In the genomic region with DNA sequence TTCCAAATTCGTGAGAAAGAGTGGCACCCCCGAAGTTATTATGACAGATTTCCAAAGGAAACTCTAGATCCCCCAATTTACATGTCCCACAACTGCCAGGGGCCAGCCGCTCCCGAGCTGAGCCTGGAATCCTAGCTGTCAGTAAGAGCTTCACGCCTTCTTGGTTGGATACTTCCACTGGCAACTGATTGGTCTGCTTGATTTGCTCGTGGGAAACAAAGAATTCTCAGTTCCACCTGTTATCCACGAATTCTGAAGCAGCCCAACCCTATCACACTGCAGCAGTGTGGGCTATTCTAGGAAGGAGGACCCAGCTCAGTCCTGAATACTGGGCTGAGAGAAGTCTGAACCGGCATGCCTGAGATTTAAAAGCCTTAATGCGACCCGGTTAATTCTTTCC, we compare ENCODE assay signal across 15 mouse cellular contexts. TPM values are rescaled to one million over a fixed set of nuclear protein-coding genes. Genes with fewer than 3 reads are reported as not detected.
DNase-seq lines count a peak whose midpoint lies in the region; ATAC-seq and TF ChIP-seq lines count a peak whose summit lies in the region.
"Had no signal": no experiment of that assay in that cellular context is flagged by ENCODE, and none has a peak within 500 bp of the region (broad histone marks: within the 10 kb centered on the region; RNA-seq: fewer than 3 reads in every experiment).

No protein-coding gene starts in this region.

- no peaks in the 10 kb centered on the region for H3K9me3 ChIP-seq in lung, embryonic 14.5 days (ENCODE audit: low read depth, low read length)
- no peaks in the 10 kb centered on the region for H3K9me3 ChIP-seq in lung, postnatal 0 days (ENCODE audit: low read length)
- H3K9me3 ChIP-seq in hindbrain, postnatal 0 days (ENCODE audit: low read length) = no peaks in the 10 kb centered on the region
- no peaks in the 10 kb centered on the region for H3K9me3 ChIP-seq in stomach, embryonic 15.5 days
- H3K9me3 ChIP-seq: embryonic facial prominence, embryonic 15.5 days; limb, embryonic 15.5 days had no signal

- TF ChIP-seq POLR2A in thymus, adult 2 months (IDR thresholded peaks at IDR 0.05; ENCODE audit: control insufficient read depth, extremely low read depth, insufficient read depth, low read length, poor library complexity) = no peak

- peak overlapping the region; percentile 99; the same call in 1 of the 2 replicates for H3K4me2 ChIP-seq in lung, embryonic 14.5 days
- no peak overlapping the region for H3K4me2 ChIP-seq in lung, postnatal 0 days (replicated peaks; ENCODE audit: low read depth, low read length)
- peak overlapping the region; percentile 79 for H3K4me2 ChIP-seq in hindbrain, postnatal 0 days (ENCODE audit: low read depth, low read length)
- H3K4me2 ChIP-seq in stomach, embryonic 15.5 days = 0 out of 2 replicates have a peak overlapping the region, but pooled peaks have one; percentile 14

- H3K27me3 ChIP-seq in lung, embryonic 14.5 days (ENCODE audit: insufficient read depth, low read length) = peaks cover 30% of the 10 kb centered on the region
- H3K27me3 ChIP-seq in lung, postnatal 0 days (replicated peaks; ENCODE audit: insufficient read depth, low read length) = peaks cover 29% of the 10 kb centered on the region
- H3K27me3 ChIP-seq in hindbrain, postnatal 0 days (ENCODE audit: insufficient read depth, low read length) = no peaks in the 10 kb centered on the region
- H3K27me3 ChIP-seq in stomach, embryonic 15.5 days (replicated peaks) = peaks cover 33% of the 10 kb centered on the region
- peaks cover 3% of the 10 kb centered on the region; the same call in 1 of the 2 replicates for H3K27me3 ChIP-seq in thymus, adult 2 months (ENCODE audit: control insufficient read depth, insufficient read depth, low read length)

- no peak overlapping the region for H3K27ac ChIP-seq in lung, embryonic 14.5 days (ENCODE audit: low read depth)
- no peak overlapping the region for H3K27ac ChIP-seq in lung, postnatal 0 days (ENCODE audit: low read length)
- peak overlapping the region; percentile 94; the same call in 1 of the 2 replicates for H3K27ac ChIP-seq in hindbrain, postnatal 0 days
- H3K27ac ChIP-seq in stomach, embryonic 15.5 days = no peak overlapping the region
- H3K27ac ChIP-seq in thymus, adult 2 months (ENCODE audit: control insufficient read depth, insufficient read depth, low read length) = no peak overlapping the region
- H3K27ac ChIP-seq: embryonic facial prominence, embryonic 15.5 days; limb, embryonic 15.5 days; macrophage had no signal

- peak; percentile 15 for DNase-seq in embryo, embryonic 10.5 days (ENCODE audit: low spot score)
- no peak for DNase-seq in embryo, embryonic 9.5 days (ENCODE audit: extremely low spot score)
- DNase-seq in lung, embryonic 14.5 days = no peak
- DNase-seq in lung, postnatal 0 days (ENCODE audit: low spot score) = no peak
- peak; percentile 46 for DNase-seq in hindbrain, postnatal 0 days (ENCODE audit: low spot score)
- DNase-seq in thymus, adult 2 months = no peak
- DNase-seq: B cell, adult 2 months had no signal

- no peak for TF ChIP-seq CTCF in lung, embryonic 14.5 days (IDR thresholded peaks at IDR 0.05; ENCODE audit: low read depth)
- no peak for TF ChIP-seq CTCF in lung, postnatal 0 days (IDR thresholded peaks at IDR 0.05)
- no peak for TF ChIP-seq CTCF in hindbrain, postnatal 0 days (IDR thresholded peaks at IDR 0.05; ENCODE audit: low read depth)
- no peak for TF ChIP-seq CTCF in thymus, adult 2 months (IDR thresholded peaks at IDR 0.05; ENCODE audit: borderline replicate concordance, control insufficient read depth, extremely low read depth, insufficient read depth, low read length, poor library complexity)

- no peak overlapping the region for H3K4me3 ChIP-seq in lung, embryonic 14.5 days (ENCODE audit: low read depth, low read length)
- no peak overlapping the region for H3K4me3 ChIP-seq in lung, postnatal 0 days (ENCODE audit: low read depth, low read length)
- peak overlapping the region; percentile 67 for H3K4me3 ChIP-seq in hindbrain, postnatal 0 days (ENCODE audit: low read length)
- 0 out of 2 replicates have a peak overlapping the region, but pooled peaks have one; percentile 3 for H3K4me3 ChIP-seq in stomach, embryonic 15.5 days (replicated peaks)
- H3K4me3 ChIP-seq in thymus, adult 2 months (ENCODE audit: control insufficient read depth, insufficient read depth, low read length) = no peak overlapping the region

- H3K9ac ChIP-seq in lung, embryonic 14.5 days = no peak overlapping the region
- H3K9ac ChIP-seq in lung, postnatal 0 days (replicated peaks; ENCODE audit: low read depth) = no peak overlapping the region
- peak overlapping the region; percentile 93 for H3K9ac ChIP-seq in hindbrain, postnatal 0 days (replicated peaks; ENCODE audit: low read length)
- H3K9ac ChIP-seq in stomach, embryonic 15.5 days = no peak overlapping the region
- H3K9ac ChIP-seq: embryonic facial prominence, embryonic 15.5 days; limb, embryonic 15.5 days had no signal

- TF ChIP-seq EP300 in lung, postnatal 0 days (IDR thresholded peaks at IDR 0.05) = no peak

- WGBS in lung, embryonic 14.5 days = 38% methylated on average over 10 of the region's 10 CpGs
- WGBS in lung, postnatal 0 days = 35% methylated on average over 10 of the region's 10 CpGs
- 16% methylated on average over 10 of the region's 10 CpGs for WGBS in hindbrain, postnatal 0 days
- 36% methylated on average over 10 of the region's 10 CpGs for WGBS in stomach, embryonic 15.5 days
- WGBS in thymus, adult 2 months = 53% methylated on average over 10 of the region's 10 CpGs

- no peaks in the 10 kb centered on the region for H3K36me3 ChIP-seq in lung, embryonic 14.5 days (ENCODE audit: insufficient read depth)
- no peaks in the 10 kb centered on the region for H3K36me3 ChIP-seq in lung, postnatal 0 days (ENCODE audit: insufficient read depth, low read length)
- no peaks in the 10 kb centered on the region for H3K36me3 ChIP-seq in hindbrain, postnatal 0 days (ENCODE audit: insufficient read depth, low read length)
- H3K36me3 ChIP-seq in stomach, embryonic 15.5 days = no peaks in the 10 kb centered on the region
- H3K36me3 ChIP-seq in thymus, adult 2 months (ENCODE audit: control insufficient read depth, insufficient read depth, low read length) = no peaks in the 10 kb centered on the region
- H3K36me3 ChIP-seq: embryonic facial prominence, embryonic 15.5 days; limb, embryonic 15.5 days had no signal

- H3K4me1 ChIP-seq in lung, embryonic 14.5 days (ENCODE audit: insufficient read depth) = 0 out of 2 replicates have a peak, but pooled peaks cover 3% of the 10 kb centered on the region
- no peaks in the 10 kb centered on the region for H3K4me1 ChIP-seq in lung, postnatal 0 days (ENCODE audit: insufficient read depth, low read depth, low read length)
- peaks cover 25% of the 10 kb centered on the region for H3K4me1 ChIP-seq in hindbrain, postnatal 0 days (ENCODE audit: insufficient read depth, low read length)
- H3K4me1 ChIP-seq in stomach, embryonic 15.5 days = 0 out of 2 replicates have a peak, but pooled peaks cover 9% of the 10 kb centered on the region
- peaks cover 7% of the 10 kb centered on the region for H3K4me1 ChIP-seq in thymus, adult 2 months (replicated peaks; ENCODE audit: control insufficient read depth, insufficient read depth, low read length)

- ATAC-seq in lung, embryonic 14.5 days (ENCODE audit: insufficient read depth) = no peak
- no peak for ATAC-seq in lung, postnatal 0 days
- ATAC-seq in hindbrain, postnatal 0 days = no peak
- no peak for ATAC-seq in stomach, embryonic 15.5 days (ENCODE audit: insufficient read depth, low FRiP score, low read depth)
- no peak for ATAC-seq in megakaryocyte-erythroid progenitor cell, adult 5-6 weeks (replicated peaks; ENCODE audit: low FRiP score, low TSS enrichment, poor library complexity, severe bottlenecking)
- ATAC-seq: Patski had no signal

RNA-seq across cellular contexts. Expression of a gene that starts 17.1 kb away (rescaled TPM):
- not detected in 2 replicates for polyA plus RNA-seq in lung, embryonic 14.5 days (2014; fragmentation: Nextera tagmentation; extraction: Ambion mirVana)
- not detected in 2 replicates for polyA plus RNA-seq in lung, postnatal 0 days (2015; fragmentation: Nextera tagmentation; extraction: Ambion mirVana)
- total RNA-seq in hindbrain, postnatal 0 days (2014; rRNA removed) = not detected in 2 replicates
- polyA plus RNA-seq in hindbrain, postnatal 0 days (2015; fragmentation: Nextera tagmentation; extraction: Ambion mirVana) = not detected in 2 replicates
- not detected in 2 replicates for polyA plus RNA-seq in stomach, embryonic 15.5 days (2015; fragmentation: Nextera tagmentation; extraction: Ambion mirVana)
- polyA plus RNA-seq in thymus, adult 2 months (2012; rRNA removed) = not detected in 2 replicates
- total RNA-seq in megakaryocyte-erythroid progenitor cell, adult 5-6 weeks (2014; fragmentation: Nextera tagmentation) = not detected in 2 replicates
- not detected in 2 replicates for total RNA-seq in megakaryocyte-erythroid progenitor cell, adult 5-6 weeks (2017)
- total RNA-seq: granulocyte monocyte progenitor cell, adult 5-6 weeks had no signal
- polyA plus RNA-seq: embryonic facial prominence, embryonic 15.5 days; large intestine, adult 2 months; limb, embryonic 15.5 days; macrophage; Patski had no signal

RNA-seq across cellular contexts. Expression of a gene that starts 48.7 kb away (rescaled TPM):
- 93.4 and 98.6 TPM in 2 replicates for polyA plus RNA-seq in lung, embryonic 14.5 days (2014; fragmentation: Nextera tagmentation; extraction: Ambion mirVana)
- 122 and 141 TPM in 2 replicates for polyA plus RNA-seq in lung, postnatal 0 days (2015; fragmentation: Nextera tagmentation; extraction: Ambion mirVana)
- 34.2 and 35.2 TPM in 2 replicates for total RNA-seq in hindbrain, postnatal 0 days (2014; rRNA removed)
- 56.3 and 57.0 TPM in 2 replicates for polyA plus RNA-seq in hindbrain, postnatal 0 days (2015; fragmentation: Nextera tagmentation; extraction: Ambion mirVana)
- polyA plus RNA-seq in stomach, embryonic 15.5 days (2015; fragmentation: Nextera tagmentation; extraction: Ambion mirVana) = 129 and 133 TPM in 2 replicates
- 27.2 and 30.9 TPM in 2 replicates for polyA plus RNA-seq in thymus, adult 2 months (2012; rRNA removed)
- 39.5 and 57.8 TPM in 2 replicates for total RNA-seq in megakaryocyte-erythroid progenitor cell, adult 5-6 weeks (2014; fragmentation: Nextera tagmentation)
- 46.4 and 55.0 TPM in 2 replicates for total RNA-seq in megakaryocyte-erythroid progenitor cell, adult 5-6 weeks (2017)

Comparison
In these comparisons a context has a peak if more than half of its experiments do, and no peak if none do; other contexts are left out.
1. DNase-seq: peak in embryo, embryonic 10.5 days (single experiment) and hindbrain, postnatal 0 days (single experiment); none in embryo, embryonic 9.5 days (single experiment), lung, embryonic 14.5 days (single experiment), lung, postnatal 0 days (single experiment) and thymus, adult 2 months (single experiment).
2. H3K4me3 ChIP-seq: peak in hindbrain, postnatal 0 days (single experiment) and stomach, embryonic 15.5 days (single experiment); none in lung, embryonic 14.5 days (single experiment), lung, postnatal 0 days (single experiment) and thymus, adult 2 months (single experiment).